Mouse (Mus musculus) lung, postnatal 0 days (tissue): ENCODE measurements around the gene Cdk13. TPM values are rescaled to one million over a fixed set of nuclear protein-coding genes. Genes with fewer than 3 reads are reported as not detected.

Experiments used
- ATAC-seq: fragments of 200-750 bp; cut with Nextera tagmentation; 2 replicates; pipeline ENCODE4 v1.8.0; 2017; ENCODE audit warnings: moderate library complexity
- DNase-seq: peaks from one replicate; pipeline ENCODE4 v3.0.0-alpha.2; 2016; ENCODE audit warnings: low spot score
- H3K27ac ChIP-seq: fragments of 300-500 bp; sonication (generic); 2 replicates; pipeline ENCODE4 v1.5.1; 2014; ENCODE audit warnings: antibody characterized with exemption, mild to moderate bottlenecking, low read length, mixed read lengths
- H3K27me3 ChIP-seq: fragments of 300-500 bp; sonication (generic); replicated peaks from 2 replicates; pipeline ENCODE4 v1.6.1; 2014; ENCODE audit warnings: low read length, mixed read lengths; ENCODE audit not compliant: insufficient read depth
- H3K36me3 ChIP-seq: fragments of 300-500 bp; sonication (generic); 2 replicates; pipeline ENCODE4 v1.6.1; 2014; ENCODE audit warnings: low read length, mixed read lengths; ENCODE audit not compliant: insufficient read depth
- H3K4me1 ChIP-seq: fragments of 300-500 bp; sonication (generic); 2 replicates; pipeline ENCODE4 v1.6.1; 2014; ENCODE audit warnings: antibody characterized with exemption, low read depth, low read length, mixed read lengths; ENCODE audit not compliant: insufficient read depth
- H3K4me2 ChIP-seq: fragments of 300-500 bp; sonication (generic); replicated peaks from 2 replicates; pipeline ENCODE4 v1.6.1; 2014; ENCODE audit warnings: low read depth, mild to moderate bottlenecking, low read length, moderate library complexity, mixed read lengths
- H3K4me3 ChIP-seq: fragments of 300-500 bp; sonication (generic); 2 replicates; pipeline ENCODE4 v1.5.1; 2014; ENCODE audit warnings: low read depth, low read length
- H3K9ac ChIP-seq: fragments of 300-500 bp; sonication (generic); replicated peaks from 2 replicates; pipeline ENCODE4 v1.6.1; 2014; ENCODE audit warnings: low read depth, mild to moderate bottlenecking
- H3K9me3 ChIP-seq: fragments of 300-500 bp; sonication (generic); 2 replicates; pipeline ENCODE4 v1.6.1; 2016; ENCODE audit warnings: low read length, mixed read lengths
- CTCF ChIP-seq: IDR thresholded peaks from 2 replicates; pipeline ENCODE4 v1.5.1; 2016; ENCODE audit warnings: antibody characterized with exemption, mild to moderate bottlenecking
- EP300 ChIP-seq: IDR thresholded peaks from 2 replicates; pipeline ENCODE4 v1.6.1; 2016; ENCODE audit warnings: antibody characterized with exemption, mild to moderate bottlenecking, control low read depth
- WGBS: fragments of 180-500 bp; shearing (Covaris S2); extraction: QIAGEN DNeasy Blood & Tissue Kit; methylation state at CpG from one replicate; pipeline ENCODE4 v1.1.7; 2014; 5-methylcytosine and 5-hydroxymethylcytosine counted together
- polyA plus RNA-seq: library from polyadenylated mRNA; unstranded; fragments of >200 nt; fragmentation: Nextera tagmentation; extraction: Ambion mirVana; gene quantifications from 2 replicates; pipeline ENCODE4 v1.2.1, GENCODE M21; 2015

The Cdk13 gene
- 12.2 and 15.7 TPM in 2 replicates for polyA plus RNA-seq

DNA sequence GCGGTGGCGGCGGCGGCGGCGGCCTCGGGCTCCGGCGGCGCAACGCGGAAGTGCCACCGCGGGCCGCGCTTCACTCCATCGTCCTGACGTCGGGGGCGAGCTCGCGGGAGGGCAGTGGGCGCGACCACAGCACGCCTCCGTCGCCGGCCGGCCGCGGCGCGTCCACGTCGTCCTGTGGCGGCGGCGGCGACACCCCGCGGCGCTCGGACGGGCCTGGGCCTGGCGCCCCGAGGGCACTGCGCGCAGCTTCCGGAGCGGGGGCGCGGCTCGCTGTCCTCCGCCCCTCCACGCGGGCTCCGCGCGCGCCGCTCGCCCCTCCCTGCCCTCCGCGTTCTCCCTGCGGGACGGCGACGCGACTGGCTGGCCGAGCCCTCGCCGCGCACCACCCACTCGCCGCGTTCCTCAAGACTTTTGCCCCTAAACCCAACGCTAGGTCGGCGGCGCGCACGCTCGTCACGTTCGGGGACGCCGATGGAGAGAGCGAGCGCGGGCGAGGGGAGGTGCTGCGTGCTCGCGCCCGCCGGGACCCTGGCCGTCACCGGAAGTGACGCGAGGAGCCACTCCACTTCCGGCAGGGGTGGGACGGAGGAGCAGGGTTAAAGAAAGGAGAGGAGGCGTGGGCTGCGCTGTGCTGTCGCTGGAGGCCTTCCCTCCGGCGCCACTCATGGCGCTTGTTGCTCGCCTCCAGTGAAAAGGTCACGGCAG lies at the start of gene Cdk13:
Gene Cdk13, minus strand, starts transcription at position 189 of the 705 bp plus-strand sequence.
- no peak for TF ChIP-seq CTCF
- peak; percentile 54; the same call in 1 of the 2 replicates for TF ChIP-seq EP300
- peak; percentile 99 for DNase-seq
- no peaks in the 10 kb centered on the region for H3K4me1 ChIP-seq
- no peaks in the 10 kb centered on the region for H3K9me3 ChIP-seq
- peak within 1 kb of the TSS; percentile 96 for H3K4me2 ChIP-seq
- H3K36me3 ChIP-seq = no peaks in the 10 kb centered on the region
- peak within 1 kb of the TSS; percentile 100 for H3K4me3 ChIP-seq
- H3K9ac ChIP-seq = peak within 1 kb of the TSS; percentile 93
- ATAC-seq = peak; percentile 93
- WGBS = 1% methylated on average over 57 of the region's 110 CpGs
- no peaks in the 10 kb centered on the region for H3K27me3 ChIP-seq
- peak within 1 kb of the TSS; percentile 99 for H3K27ac ChIP-seq

DNA sequence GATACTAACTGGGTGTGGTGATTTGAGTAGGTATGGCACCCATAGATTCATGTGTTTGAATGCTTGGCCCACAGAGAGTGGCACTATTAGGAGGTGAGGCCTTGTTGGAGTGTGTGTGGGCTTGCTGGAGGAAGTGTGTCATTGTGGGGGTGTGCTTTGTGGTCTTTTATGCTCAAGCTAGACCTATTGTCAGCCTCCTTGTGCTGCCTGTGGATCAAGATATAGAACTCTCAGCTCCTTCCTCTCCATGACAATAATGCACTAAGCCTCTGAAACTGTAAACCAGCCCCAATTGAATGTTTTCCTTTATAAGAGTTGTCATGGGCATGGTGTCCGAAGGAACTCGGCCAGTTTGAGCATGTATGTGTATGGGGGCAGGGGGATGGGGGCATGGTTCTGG lies 38.4 kb upstream of the Cdk13 start:
- 73% methylated on average over 2 of the region's 2 CpGs for WGBS
- ATAC-seq = no peak
- H3K27ac ChIP-seq = no peak overlapping the region
- no peak for TF ChIP-seq CTCF
- TF ChIP-seq EP300 = no peak
- no peaks in the 10 kb centered on the region for H3K36me3 ChIP-seq
- H3K9me3 ChIP-seq = no peaks in the 10 kb centered on the region
- no peak for DNase-seq
- H3K4me2 ChIP-seq = no peak overlapping the region
- H3K4me3 ChIP-seq = no peak overlapping the region
- H3K9ac ChIP-seq = no peak overlapping the region
- no peaks in the 10 kb centered on the region for H3K4me1 ChIP-seq
- H3K27me3 ChIP-seq = no peaks in the 10 kb centered on the region

DNA sequence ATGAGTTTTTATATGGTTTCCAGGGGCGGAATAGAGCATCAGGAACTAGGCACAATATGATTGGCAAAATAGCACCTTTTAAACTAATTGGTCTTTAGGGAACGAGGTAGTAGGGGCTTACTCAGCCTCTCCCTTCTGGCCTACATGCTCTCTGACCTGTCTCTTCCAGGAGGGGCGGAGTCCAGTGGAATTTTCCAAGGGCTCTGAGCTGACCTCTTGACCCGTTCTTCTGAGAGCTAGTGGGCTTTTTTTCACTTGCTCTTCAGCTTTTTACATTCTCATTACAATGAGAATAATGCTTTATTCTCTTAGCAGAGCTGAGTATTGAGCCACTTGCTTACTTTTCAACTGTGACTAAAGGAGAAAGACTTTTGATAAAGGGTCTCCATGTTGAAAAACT lies 37.9 kb upstream of the Cdk13 start:
- Histone ChIP-seq H3K27me3 (no peaks in the 10 kb centered on the region), H3K36me3 (no peaks in the 10 kb centered on the region), H3K4me3 (no peak overlapping the region), H3K4me2 (no peak overlapping the region), H3K27ac (no peak overlapping the region), H3K4me1 (no peaks in the 10 kb centered on the region), H3K9me3 (no peaks in the 10 kb centered on the region), H3K9ac (no peak overlapping the region)
- TF ChIP-seq CTCF = no peak
- no peak for TF ChIP-seq EP300
- DNase-seq (no peak), ATAC-seq (no peak)
- WGBS = 63% methylated on average over 4 of the region's 4 CpGs

DNA sequence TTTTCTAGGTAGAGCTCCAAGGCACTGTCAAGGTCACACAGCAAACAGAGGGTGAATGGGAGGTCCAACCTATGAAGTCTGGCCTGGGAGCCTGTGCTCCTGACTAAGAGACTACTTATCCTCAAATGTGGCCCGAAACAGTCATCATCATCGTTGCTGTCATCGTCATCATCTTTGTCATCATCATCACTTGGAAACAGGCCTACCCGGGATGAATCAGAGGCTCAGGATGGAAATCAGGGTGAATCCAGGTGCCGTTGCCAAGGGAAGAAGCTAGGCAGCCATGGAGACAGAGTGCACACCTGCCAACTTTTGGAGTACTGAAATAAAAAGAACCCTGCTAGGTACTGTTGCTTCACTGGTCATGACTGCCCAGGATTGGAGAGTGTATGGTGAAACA lies 34.2 kb upstream of the Cdk13 start:
- WGBS = 78% methylated on average over 5 of the region's 5 CpGs
- TF ChIP-seq CTCF (no peak), EP300 (no peak)
- H3K4me3 ChIP-seq = no peak overlapping the region
- DNase-seq (no peak), ATAC-seq (no peak)
- no peak overlapping the region for H3K27ac ChIP-seq
- H3K36me3 ChIP-seq = no peaks in the 10 kb centered on the region
- H3K9me3 ChIP-seq = no peaks in the 10 kb centered on the region
- H3K27me3 ChIP-seq = no peaks in the 10 kb centered on the region
- no peaks in the 10 kb centered on the region for H3K4me1 ChIP-seq
- H3K4me2 ChIP-seq = no peak overlapping the region
- H3K9ac ChIP-seq = no peak overlapping the region

DNA sequence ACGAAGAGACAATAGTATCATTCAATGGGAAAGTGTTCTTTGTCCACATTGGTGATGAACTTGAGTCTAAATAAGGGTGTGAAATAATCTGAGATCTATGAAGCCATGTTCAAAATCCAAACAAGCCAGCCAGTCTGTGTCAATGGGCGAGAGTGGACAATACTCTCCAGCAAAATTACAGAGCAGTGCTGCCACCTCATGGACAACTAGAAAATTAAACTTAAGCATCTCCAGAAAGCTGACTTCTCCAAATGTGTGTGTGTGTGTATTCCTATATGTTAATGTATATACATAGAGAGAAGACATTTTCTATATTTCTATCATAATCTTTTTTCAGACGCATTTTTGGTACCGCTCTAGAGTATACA lies 33.6 kb upstream of the Cdk13 start:
- Histone ChIP-seq H3K36me3 (no peaks in the 10 kb centered on the region), H3K9me3 (no peaks in the 10 kb centered on the region), H3K9ac (no peak overlapping the region), H3K27ac (no peak overlapping the region), H3K4me3 (no peak overlapping the region), H3K4me1 (no peaks in the 10 kb centered on the region), H3K4me2 (no peak overlapping the region), H3K27me3 (no peaks in the 10 kb centered on the region)
- DNase-seq (peak; percentile 89), ATAC-seq (peak; percentile 61)
- 29% methylated on average over 4 of the region's 4 CpGs for WGBS
- TF ChIP-seq CTCF (peak; percentile 77), EP300 (no peak)

DNA sequence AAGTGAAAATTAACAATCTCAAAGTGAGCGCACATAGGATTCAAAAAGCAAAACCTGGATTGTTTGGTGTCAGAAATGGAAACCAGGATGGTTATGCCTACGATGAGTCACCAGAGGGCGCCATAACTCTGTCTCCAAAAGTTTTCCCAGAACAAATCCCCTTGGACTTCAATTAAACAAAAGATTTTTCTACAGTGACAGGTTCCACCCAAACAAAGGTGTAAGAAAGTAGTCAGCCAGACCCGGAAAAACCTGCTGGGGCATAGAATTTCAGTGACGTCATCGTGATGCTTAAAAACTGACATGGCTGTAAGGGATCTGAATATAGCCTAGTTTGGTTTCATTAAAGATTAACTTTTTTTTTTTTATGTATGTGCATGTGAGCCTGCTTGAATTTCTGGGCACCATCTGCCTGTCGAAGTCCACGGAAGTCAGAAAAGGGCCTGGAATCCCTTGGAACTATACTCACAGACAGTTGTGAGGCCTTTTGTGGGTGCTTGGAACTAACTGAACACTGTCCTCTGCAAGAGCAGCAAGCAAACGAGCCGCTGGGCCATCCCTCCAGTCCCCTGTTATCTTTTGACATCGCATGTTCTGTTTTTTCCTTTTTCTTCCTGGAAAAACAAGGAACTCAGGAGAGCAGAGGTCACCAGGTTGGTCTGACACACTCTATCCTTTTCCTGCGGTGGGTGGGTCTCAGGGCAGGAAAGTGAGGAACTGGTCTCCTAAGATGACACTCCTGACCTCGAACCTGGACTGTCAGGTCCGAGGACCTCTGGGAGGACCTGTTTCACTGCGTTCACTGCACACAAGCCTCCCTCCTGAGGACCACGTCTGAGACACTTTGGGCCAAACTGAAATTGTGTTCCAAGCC lies 33.0 kb upstream of the Cdk13 start:
- ATAC-seq (peak; percentile 49), DNase-seq (peak; percentile 78)
- Histone ChIP-seq H3K27me3 (no peaks in the 10 kb centered on the region), H3K36me3 (no peaks in the 10 kb centered on the region), H3K9me3 (no peaks in the 10 kb centered on the region), H3K9ac (no peak overlapping the region), H3K4me3 (no peak overlapping the region), H3K27ac (no peak overlapping the region), H3K4me2 (no peak overlapping the region), H3K4me1 (no peaks in the 10 kb centered on the region)
- WGBS = 32% methylated on average over 16 of the region's 16 CpGs
- TF ChIP-seq CTCF (peak; percentile 82), EP300 (no peak)
